Mouse (Mus musculus) natural killer cell, adult 2 months (primary cell): ENCODE measurements around the gene Lingo2.

ENCODE experiments used
- DNase-seq, 2 experiments: peaks; one replicate each; pipeline ENCODE4 v3.0.0; 2022; ENCODE audit warnings: low spot score in 2 of 2

Lingo2 gene

GRCm38 (mm10) chr4:36951150-36951954 lies at the start of gene Lingo2:
Lingo2 (minus strand) TSS chr4:36951747.
- DNase-seq, result no peak

- no peak for DNase-seq
Observed at GRCm38 (mm10) chr4:36973358-36973757, 21.8 kb upstream of the Lingo2 start.

- no peak for DNase-seq
Observed at GRCm38 (mm10) chr4:36952431-36953429, 1.2 kb upstream of the Lingo2 start.

GRCm38 (mm10) chr4:36951955-36952215 lies 338 bp upstream of the Lingo2 start:
- DNase-seq, result no peak

- DNase-seq, result no peak
Observed at GRCm38 (mm10) chr4:36950790-36951149, 777 bp downstream of the Lingo2 start.

GRCm38 (mm10) chr4:36950021-36950751 lies 1.4 kb downstream of the Lingo2 start:
- DNase-seq, result no peak

GRCm38 (mm10) chr4:36890810-36891209 lies 60.7 kb downstream of the Lingo2 start:
- no peak for DNase-seq

GRCm38 (mm10) chr4:36890365-36890764 lies 61.2 kb downstream of the Lingo2 start:
- DNase-seq, result no peak

GRCm38 (mm10) chr4:36874781-36875180 lies 76.8 kb downstream of the Lingo2 start:
- no peak for DNase-seq

- DNase-seq, result no peak
Observed at GRCm38 (mm10) chr4:36824982-36825381, 126.6 kb downstream of the Lingo2 start.

GRCm38 (mm10) chr4:36821914-36822313 lies 129.6 kb downstream of the Lingo2 start:
- no peak for DNase-seq

GRCm38 (mm10) chr4:36775088-36775487 lies 176.5 kb downstream of the Lingo2 start:
- no peak for DNase-seq

- no peak for DNase-seq
Observed at GRCm38 (mm10) chr4:36730691-36731090, 220.9 kb downstream of the Lingo2 start.

GRCm38 (mm10) chr4:36716411-36716810 lies 235.1 kb downstream of the Lingo2 start:
- DNase-seq, result no peak

GRCm38 (mm10) chr4:36698888-36699287 lies 252.7 kb downstream of the Lingo2 start:
- no peak for DNase-seq

GRCm38 (mm10) chr4:36696810-36697209 lies 254.7 kb downstream of the Lingo2 start:
- no peak for DNase-seq

GRCm38 (mm10) chr4:36659920-36660319 lies 291.6 kb downstream of the Lingo2 start:
- DNase-seq, result no peak

- no peak for DNase-seq
Observed at GRCm38 (mm10) chr4:36647753-36648152, 303.8 kb downstream of the Lingo2 start.

- no peak for DNase-seq
Observed at GRCm38 (mm10) chr4:36635666-36636065, 315.9 kb downstream of the Lingo2 start.

GRCm38 (mm10) chr4:36576801-36577200 lies 374.7 kb downstream of the Lingo2 start:
- DNase-seq, result no peak

- no peak for DNase-seq
Observed at GRCm38 (mm10) chr4:36576256-36576655, 375.3 kb downstream of the Lingo2 start.

GRCm38 (mm10) chr4:36566544-36566943 lies 385.0 kb downstream of the Lingo2 start:
- no peak for DNase-seq
